Mouse (Mus musculus) hindbrain, embryonic 12.5 days (tissue): ENCODE measurements at regions not wholly inside any gene's neighbourhood (a gene's known extent, or its start where the extent isn't known, plus 50 kb on each side); places are given as distances from the start of the nearest gene placed in this dataset.
"Not testable (repeated sequence)": the region's sequence is repeated elsewhere in the genome, so short reads cannot be mapped to it uniquely, and the experiment has no call there.

ENCODE experiments used
- ATAC-seq: fragments of 200-750 bp; cut with Nextera tagmentation; 2 replicates; pipeline ENCODE4 v1.8.0; 2017; ENCODE audit warnings: moderate TSS enrichment; ENCODE audit not compliant: low FRiP score
- H3K27ac ChIP-seq: fragments of 300-500 bp; sonication (generic); 2 replicates; pipeline ENCODE4 v1.5.1; 2016; ENCODE audit warnings: mild to moderate bottlenecking
- H3K27me3 ChIP-seq: fragments of 300-500 bp; sonication (generic); 2 replicates; pipeline ENCODE4 v1.6.1; 2016; ENCODE audit warnings: mild to moderate bottlenecking
- H3K36me3 ChIP-seq: fragments of 300-500 bp; sonication (generic); 2 replicates; pipeline ENCODE4 v1.6.1; 2016; ENCODE audit warnings: mild to moderate bottlenecking
- H3K4me1 ChIP-seq: fragments of 300-500 bp; sonication (generic); 2 replicates; pipeline ENCODE4 v1.6.1; 2016
- H3K4me2 ChIP-seq: fragments of 300-500 bp; sonication (generic); replicated peaks from 2 replicates; pipeline ENCODE4 v1.6.1; 2016; ENCODE audit warnings: mild to moderate bottlenecking
- H3K4me3 ChIP-seq: fragments of 300-500 bp; sonication (generic); 2 replicates; pipeline ENCODE4 v1.5.1; 2016; ENCODE audit warnings: mild to moderate bottlenecking
- H3K9ac ChIP-seq: fragments of 300-500 bp; sonication (generic); 2 replicates; pipeline ENCODE4 v1.6.1; 2016; ENCODE audit warnings: mild to moderate bottlenecking, moderate library complexity
- H3K9me3 ChIP-seq: fragments of 300-500 bp; sonication (generic); replicated peaks from 2 replicates; pipeline ENCODE4 v1.6.1; 2016; ENCODE audit warnings: mild to moderate bottlenecking
- WGBS: fragments of 180-500 bp; shearing (Covaris S2); methylation state at CpG from one replicate; pipeline ENCODE4 v1.1.7; 2016; 5-methylcytosine and 5-hydroxymethylcytosine counted together

DNA sequence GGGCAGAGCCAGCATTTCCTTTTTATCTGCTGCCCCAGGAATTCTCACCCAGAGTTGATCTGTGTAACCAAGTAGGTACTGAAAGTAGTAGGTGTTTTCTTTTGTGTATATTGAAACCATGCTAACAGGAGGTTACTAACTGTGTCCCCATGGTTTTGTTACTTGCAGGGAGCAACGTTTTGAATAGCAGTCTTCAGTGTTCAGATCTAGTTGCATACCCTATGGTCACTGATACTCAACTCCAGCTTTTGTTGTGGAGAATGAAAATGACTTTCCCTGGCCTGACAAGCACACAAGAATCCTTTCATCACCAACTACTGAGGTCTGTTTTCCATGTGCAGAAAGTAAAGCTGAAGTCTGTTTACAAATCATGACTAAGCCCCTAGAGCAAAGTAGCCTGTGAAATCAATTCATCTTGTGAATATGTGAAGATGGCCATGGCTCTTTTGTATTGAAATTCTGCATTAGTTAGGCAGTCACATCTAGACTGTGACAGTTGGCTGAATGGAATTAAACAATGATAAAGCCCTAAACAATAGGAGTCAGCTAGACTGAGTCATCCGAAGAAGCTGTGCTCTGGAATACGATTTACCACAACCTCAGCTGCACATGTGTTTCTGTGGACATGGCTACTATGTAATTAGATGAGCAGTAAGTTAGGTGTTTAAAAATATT, 179.5 kb upstream of the Vrk2 start:
- H3K9me3 ChIP-seq = no peaks in the 10 kb centered on the region
- H3K9ac ChIP-seq = no peak overlapping the region
- peaks cover 8% of the 10 kb centered on the region for H3K4me1 ChIP-seq
- peak overlapping the region; percentile 68 for H3K27ac ChIP-seq
- no peak overlapping the region for H3K4me2 ChIP-seq
- H3K4me3 ChIP-seq = no peak overlapping the region
- peak; percentile 84 for ATAC-seq
- H3K36me3 ChIP-seq = no peaks in the 10 kb centered on the region
- H3K27me3 ChIP-seq = no peaks in the 10 kb centered on the region
- 16% methylated on average over 3 of the region's 3 CpGs for WGBS

- H3K27me3 ChIP-seq = no peaks in the 10 kb centered on the region
- no peak overlapping the region for H3K9ac ChIP-seq
- 0 out of 2 replicates have a peak, but pooled peaks cover 2% of the 10 kb centered on the region for H3K4me1 ChIP-seq
- no peak overlapping the region for H3K4me3 ChIP-seq
- H3K27ac ChIP-seq = no peak overlapping the region
- no peak for ATAC-seq
- H3K4me2 ChIP-seq = no peak overlapping the region
- WGBS = 74% methylated on average over 3 of the region's 3 CpGs
- H3K9me3 ChIP-seq = no peaks in the 10 kb centered on the region
- H3K36me3 ChIP-seq = no peaks in the 10 kb centered on the region
Observed at GRCm38 (mm10) chr11:26755576-26755975, 161.8 kb upstream of the Vrk2 start.

- Histone ChIP-seq H3K4me1 (0 out of 2 replicates have a peak, but pooled peaks cover 2% of the 10 kb centered on the region), H3K27me3 (no peaks in the 10 kb centered on the region), H3K4me3 (no peak overlapping the region), H3K27ac (no peak overlapping the region), H3K4me2 (no peak overlapping the region), H3K9me3 (no peaks in the 10 kb centered on the region), H3K36me3 (no peaks in the 10 kb centered on the region), H3K9ac (no peak overlapping the region)
- 45% methylated on average over 1 of the region's 1 CpGs for WGBS
- no peak for ATAC-seq
Observed at GRCm38 (mm10) chr11:26753616-26754015, 159.8 kb upstream of the Vrk2 start.

DNA sequence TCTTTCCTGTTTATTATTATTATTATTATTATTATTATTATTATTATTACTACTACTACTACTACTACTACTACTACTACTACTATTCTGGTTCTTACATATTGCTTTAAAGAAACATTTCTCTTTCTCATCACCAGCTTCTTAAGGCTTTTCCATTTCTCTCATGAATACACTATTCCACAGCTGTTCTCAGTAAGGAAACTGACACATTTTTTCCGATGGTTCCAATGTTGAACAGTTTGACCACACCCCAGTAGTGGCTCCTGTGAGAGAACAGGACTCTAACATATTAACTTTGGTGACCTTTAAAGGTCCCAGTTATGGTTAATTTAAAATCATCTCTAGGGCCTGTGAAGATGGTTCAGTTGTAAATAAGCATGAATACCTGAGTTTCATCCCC, 148.4 kb upstream of the Vrk2 start:
- no peak for ATAC-seq

DNA sequence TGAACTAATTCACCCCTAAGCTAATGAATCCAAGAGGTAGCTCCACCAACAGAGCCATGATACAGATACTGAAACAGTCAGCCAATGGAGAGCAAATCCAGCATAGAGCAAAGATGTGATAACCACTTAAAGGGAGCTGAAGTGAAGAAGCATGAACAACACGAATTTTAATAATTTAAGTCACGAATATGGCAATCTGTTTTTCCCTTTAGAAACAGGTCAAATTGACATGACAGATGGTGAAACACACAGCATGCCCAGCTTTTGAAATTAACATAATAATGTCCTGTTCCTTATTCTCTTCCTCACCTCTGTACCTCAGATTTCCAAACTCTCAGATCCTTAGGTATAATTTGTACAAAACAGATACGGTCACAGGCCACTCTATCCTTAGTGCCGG, 145.9 kb upstream of the Vrk2 start:
- ATAC-seq = no peak
- Histone ChIP-seq H3K4me1 (no peaks in the 10 kb centered on the region), H3K9me3 (0 out of 2 replicates have a peak, but pooled peaks cover 4% of the 10 kb centered on the region), H3K4me2 (no peak overlapping the region), H3K4me3 (no peak overlapping the region), H3K9ac (no peak overlapping the region), H3K27me3 (no peaks in the 10 kb centered on the region), H3K27ac (no peak overlapping the region), H3K36me3 (no peaks in the 10 kb centered on the region)
- 71% methylated on average over 4 of the region's 4 CpGs for WGBS

More for the DNA sequence above, 148.4 kb upstream of the Vrk2 start:
- H3K4me3 ChIP-seq = no peak overlapping the region
- 96% methylated on average over 1 of the region's 1 CpGs for WGBS
- H3K9ac ChIP-seq = no peak overlapping the region
- no peaks in the 10 kb centered on the region for H3K4me1 ChIP-seq
- no peak overlapping the region for H3K4me2 ChIP-seq
- no peak overlapping the region for H3K27ac ChIP-seq
- 0 out of 2 replicates have a peak, but pooled peaks cover 4% of the 10 kb centered on the region for H3K9me3 ChIP-seq
- no peaks in the 10 kb centered on the region for H3K36me3 ChIP-seq
- no peaks in the 10 kb centered on the region for H3K27me3 ChIP-seq

GRCm38 (mm10) chr11:26726969-26727368, 133.2 kb upstream of the Vrk2 start:
- Histone ChIP-seq H3K27me3 (no peaks in the 10 kb centered on the region), H3K36me3 (no peaks in the 10 kb centered on the region), H3K9ac (no peak overlapping the region), H3K9me3 (no peaks in the 10 kb centered on the region), H3K4me3 (no peak overlapping the region), H3K4me2 (no peak overlapping the region), H3K4me1 (no peaks in the 10 kb centered on the region), H3K27ac (no peak overlapping the region)
- 83% methylated on average over 1 of the region's 1 CpGs for WGBS
- no peak for ATAC-seq

DNA sequence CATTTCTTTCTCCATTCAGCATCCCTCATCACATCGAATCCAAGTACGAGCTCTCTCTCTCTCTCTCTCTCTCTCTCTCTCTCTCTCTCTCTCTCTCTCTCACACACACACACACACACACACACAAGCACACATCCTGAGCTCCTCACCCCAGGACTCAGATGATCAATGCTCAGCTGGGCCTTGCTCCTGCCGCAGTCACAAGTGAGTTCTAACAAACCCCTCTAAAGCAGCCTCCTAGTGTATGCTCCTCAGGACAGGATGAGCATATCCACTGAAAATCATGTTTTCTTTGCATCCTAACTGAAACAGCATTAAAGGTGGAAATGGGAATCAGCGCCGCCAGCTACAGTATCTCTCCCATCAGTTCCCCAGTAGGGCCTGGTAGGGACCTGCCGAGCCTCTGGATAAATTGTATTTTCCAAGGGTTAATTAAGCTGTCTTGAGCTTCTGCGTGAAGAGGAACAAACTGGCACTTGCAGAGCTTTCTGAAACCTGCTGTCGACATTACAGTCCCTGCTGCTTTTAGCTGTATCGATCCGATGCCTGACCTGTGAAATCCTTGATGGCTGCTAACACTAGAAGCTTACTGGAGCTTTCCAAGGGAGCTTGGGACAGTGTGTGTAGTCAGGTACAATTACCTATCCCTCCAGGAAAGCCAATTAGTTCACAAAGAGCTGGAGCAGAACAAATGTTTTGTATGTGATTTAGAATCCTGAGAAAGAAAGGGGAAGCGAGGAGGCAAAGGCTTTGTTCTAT, 131.3 kb upstream of the Vrk2 start:
- H3K4me1 ChIP-seq = no peaks in the 10 kb centered on the region
- H3K4me3 ChIP-seq = no peak overlapping the region
- H3K4me2 ChIP-seq = no peak overlapping the region
- ATAC-seq = no peak
- no peaks in the 10 kb centered on the region for H3K27me3 ChIP-seq
- no peaks in the 10 kb centered on the region for H3K9me3 ChIP-seq
- no peak overlapping the region for H3K9ac ChIP-seq
- no peak overlapping the region for H3K27ac ChIP-seq
- no peaks in the 10 kb centered on the region for H3K36me3 ChIP-seq
- WGBS = 73% methylated on average over 11 of the region's 11 CpGs

GRCm38 (mm10) chr11:26722292-26722691, 128.5 kb upstream of the Vrk2 start:
- Histone ChIP-seq H3K27ac (no peak overlapping the region), H3K4me1 (no peaks in the 10 kb centered on the region), H3K9me3 (no peaks in the 10 kb centered on the region), H3K36me3 (no peaks in the 10 kb centered on the region), H3K9ac (no peak overlapping the region), H3K4me3 (no peak overlapping the region), H3K27me3 (no peaks in the 10 kb centered on the region), H3K4me2 (no peak overlapping the region)
- 85% methylated on average over 3 of the region's 3 CpGs for WGBS
- no peak for ATAC-seq

GRCm38 (mm10) chr11:26721173-26721572, 127.4 kb upstream of the Vrk2 start:
- WGBS = 83% methylated on average over 3 of the region's 3 CpGs
- H3K27ac ChIP-seq = no peak overlapping the region
- H3K4me2 ChIP-seq = no peak overlapping the region
- ATAC-seq = no peak
- H3K27me3 ChIP-seq = no peaks in the 10 kb centered on the region
- H3K4me1 ChIP-seq = no peaks in the 10 kb centered on the region
- no peak overlapping the region for H3K4me3 ChIP-seq
- no peaks in the 10 kb centered on the region for H3K9me3 ChIP-seq
- H3K36me3 ChIP-seq = no peaks in the 10 kb centered on the region
- no peak overlapping the region for H3K9ac ChIP-seq

DNA sequence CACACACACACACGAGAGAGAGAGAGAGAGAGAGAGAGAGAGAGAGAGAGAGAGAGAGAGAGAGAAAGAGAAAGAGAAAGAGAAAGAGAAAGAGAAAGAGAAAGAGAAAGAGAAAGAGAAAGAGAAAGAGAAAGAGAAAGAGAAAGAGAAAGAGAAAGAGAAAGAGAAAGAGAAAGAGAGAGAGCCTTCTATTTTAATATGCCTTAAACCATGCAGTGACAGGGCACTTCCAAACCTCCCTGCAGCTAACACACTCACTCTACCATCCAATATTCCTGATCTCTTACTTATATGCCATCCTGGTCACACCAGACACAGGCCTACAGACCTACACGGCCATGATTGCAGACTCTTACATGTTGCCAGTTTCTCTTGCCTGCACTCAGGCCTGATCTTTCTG, 117.4 kb upstream of the Vrk2 start:
- H3K4me1 ChIP-seq, H3K9me3 ChIP-seq, H3K9ac ChIP-seq, H3K27ac ChIP-seq, H3K4me2 ChIP-seq, H3K27me3 ChIP-seq, H3K36me3 ChIP-seq, ATAC-seq, H3K4me3 ChIP-seq: not testable (repeated sequence)
- WGBS = 60% methylated on average over 1 of the region's 2 CpGs

GRCm38 (mm10) chr11:26708636-26709035, 114.8 kb upstream of the Vrk2 start:
- H3K4me3 ChIP-seq = no peak overlapping the region

GRCm38 (mm10) chr11:26683850-26684249, 90.1 kb upstream of the Vrk2 start:
- Histone ChIP-seq H3K9me3 (no peaks in the 10 kb centered on the region), H3K4me2 (no peak overlapping the region), H3K36me3 (no peaks in the 10 kb centered on the region), H3K4me1 (no peaks in the 10 kb centered on the region), H3K27me3 (no peaks in the 10 kb centered on the region), H3K9ac (no peak overlapping the region), H3K27ac (no peak overlapping the region), H3K4me3 (no peak overlapping the region)
- ATAC-seq = no peak

More at GRCm38 (mm10) chr11:26708636-26709035, 114.8 kb upstream of the Vrk2 start:
- Histone ChIP-seq H3K4me2 (no peak overlapping the region), H3K4me1 (no peaks in the 10 kb centered on the region), H3K36me3 (no peaks in the 10 kb centered on the region), H3K27me3 (no peaks in the 10 kb centered on the region), H3K9ac (no peak overlapping the region), H3K9me3 (no peaks in the 10 kb centered on the region), H3K27ac (no peak overlapping the region)
- no peak for ATAC-seq
- WGBS = 67% methylated on average over 2 of the region's 2 CpGs

GRCm38 (mm10) chr11:26667251-26667650, 73.5 kb upstream of the Vrk2 start:
- no peak overlapping the region for H3K4me3 ChIP-seq
- H3K27ac ChIP-seq = no peak overlapping the region
- 80% methylated on average over 2 of the region's 2 CpGs for WGBS
- H3K9ac ChIP-seq = no peak overlapping the region
- H3K27me3 ChIP-seq = no peaks in the 10 kb centered on the region
- H3K36me3 ChIP-seq = no peaks in the 10 kb centered on the region
- no peaks in the 10 kb centered on the region for H3K9me3 ChIP-seq
- no peak for ATAC-seq
- no peak overlapping the region for H3K4me2 ChIP-seq
- H3K4me1 ChIP-seq = no peaks in the 10 kb centered on the region
